Mouse (Mus musculus) cortical plate, adult 2 months (tissue): Measurements from ENCODE around the gene Mrps9.

Source experiments
- CTCF ChIP-seq: fragments of 200-500 bp; IDR thresholded peaks from 2 replicates; pipeline ENCODE4 v1.5.1; 2011; ENCODE audit warnings: mild to moderate bottlenecking, control low read depth, low read length; ENCODE audit not compliant: insufficient read depth; ENCODE audit errors: extremely low read depth
- POLR2A ChIP-seq: fragments of 200-500 bp; IDR thresholded peaks from 2 replicates; pipeline ENCODE4 v1.6.1; 2011; ENCODE audit warnings: mild to moderate bottlenecking, low read length, control low read depth; ENCODE audit not compliant: insufficient read depth; ENCODE audit errors: extremely low read depth

DNA sequence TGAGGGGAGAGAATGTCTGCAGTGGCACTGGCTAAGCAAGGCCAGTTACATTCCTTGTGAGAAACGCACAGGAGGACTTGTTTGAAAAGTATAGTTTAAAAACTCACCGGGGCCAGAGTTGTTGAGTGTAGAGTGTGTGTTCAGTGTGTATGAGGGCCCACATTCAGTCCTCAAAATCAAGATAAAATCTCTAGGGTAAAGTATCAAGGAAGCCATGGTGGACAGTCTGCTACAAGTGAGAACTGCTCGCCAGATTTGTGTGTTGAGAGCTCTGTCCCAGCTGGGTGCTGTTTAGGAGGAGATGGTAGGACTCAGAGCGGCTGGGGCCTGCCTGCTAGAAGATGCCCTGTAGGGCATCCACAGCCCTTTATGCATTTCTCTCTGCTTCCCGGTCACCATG is 27.8 kb downstream of the Mrps9 start:
- TF ChIP-seq POLR2A (no peak), CTCF (no peak)
